Mouse (Mus musculus): ENCODE data around the gene Tmem221.

Tmem221 gene

DNA sequence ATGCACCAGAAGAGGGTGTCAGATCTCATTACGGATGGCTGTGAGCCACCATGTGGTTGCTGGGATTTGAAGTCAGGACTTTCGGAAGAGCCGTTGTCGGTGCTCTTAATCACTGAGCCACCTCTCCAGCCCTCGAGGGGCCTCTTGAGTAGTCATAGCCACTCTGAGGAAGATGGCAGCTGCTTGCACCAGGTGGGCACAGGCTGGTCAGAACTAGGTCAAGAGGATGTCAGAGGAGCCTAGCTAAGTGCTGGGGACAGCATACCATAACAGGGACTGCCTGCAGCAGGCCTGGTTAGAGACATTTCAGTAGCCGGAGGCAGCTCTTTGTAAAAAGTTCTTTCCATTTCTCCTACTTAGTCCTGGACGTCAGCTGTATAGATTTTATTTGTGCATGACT is 7.9 kb downstream of the Tmem221 start:
- no peak for DNase-seq (ENCODE audit: low read depth, low spot score)

DNA sequence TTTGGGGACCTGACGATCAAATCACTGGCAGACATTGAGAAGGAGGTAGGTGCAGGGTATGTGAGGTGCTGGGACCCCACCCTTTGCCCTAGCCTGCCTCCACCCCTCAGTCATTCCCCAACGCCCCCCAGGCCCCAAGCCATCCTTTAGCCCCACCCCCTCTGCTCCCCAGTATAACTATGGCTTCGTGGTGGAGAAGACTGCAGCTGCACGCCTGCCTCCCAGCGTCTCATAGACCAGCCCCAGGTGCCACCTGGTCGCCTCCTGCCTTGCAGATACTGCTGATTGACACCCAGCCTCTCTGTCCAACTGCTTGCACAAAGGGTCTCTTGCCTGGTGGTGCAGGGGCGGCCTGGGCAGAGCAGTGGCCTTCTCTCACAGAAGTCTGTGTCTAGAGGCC is 11.1 kb downstream of the Tmem221 start:
- DNase-seq (ENCODE audit: low read depth, low spot score), result no peak

DNA sequence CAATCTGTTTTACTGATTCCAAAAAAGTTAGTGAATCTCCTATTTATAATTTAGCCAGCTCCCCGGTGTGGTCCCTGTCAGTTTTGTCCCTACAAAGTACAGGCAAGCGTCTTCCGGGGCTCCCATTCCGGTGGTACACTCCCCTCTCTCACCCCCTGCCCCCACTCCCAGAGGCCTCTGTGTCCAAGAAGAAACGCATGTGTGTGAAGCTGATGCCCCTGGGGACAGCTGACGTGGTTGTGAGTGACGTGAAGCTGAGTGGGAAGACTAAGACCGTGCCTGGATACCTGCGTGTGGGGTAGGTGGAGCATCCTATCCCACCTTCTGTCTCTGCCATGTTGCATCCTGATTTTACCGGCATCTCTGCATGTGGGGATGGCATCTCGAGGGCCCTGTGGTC is 13.6 kb downstream of the Tmem221 start:
- no peak for DNase-seq (ENCODE audit: low read depth, low spot score)

DNA sequence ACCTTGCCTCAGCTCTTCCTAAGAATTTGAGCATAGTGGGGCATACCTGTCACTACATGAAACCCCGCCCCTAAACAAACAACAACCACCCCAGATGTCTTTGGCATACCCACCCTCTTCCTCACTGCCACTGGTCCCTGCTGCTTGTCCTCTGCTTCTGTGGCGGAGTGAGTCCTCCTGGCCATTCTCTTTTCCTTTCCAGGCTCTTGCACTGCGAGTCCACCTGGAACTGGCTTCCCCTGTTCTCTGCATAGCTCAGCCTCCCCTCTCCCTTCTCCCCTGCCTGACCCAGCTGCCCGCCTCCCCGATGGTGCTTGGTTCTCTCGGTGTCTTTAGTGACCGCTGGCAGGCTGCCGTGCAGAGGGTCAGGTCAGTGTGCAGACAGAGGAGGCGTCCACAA is 14.9 kb downstream of the Tmem221 start:
- DNase-seq (ENCODE audit: low read depth, low spot score), result no peak

DNA sequence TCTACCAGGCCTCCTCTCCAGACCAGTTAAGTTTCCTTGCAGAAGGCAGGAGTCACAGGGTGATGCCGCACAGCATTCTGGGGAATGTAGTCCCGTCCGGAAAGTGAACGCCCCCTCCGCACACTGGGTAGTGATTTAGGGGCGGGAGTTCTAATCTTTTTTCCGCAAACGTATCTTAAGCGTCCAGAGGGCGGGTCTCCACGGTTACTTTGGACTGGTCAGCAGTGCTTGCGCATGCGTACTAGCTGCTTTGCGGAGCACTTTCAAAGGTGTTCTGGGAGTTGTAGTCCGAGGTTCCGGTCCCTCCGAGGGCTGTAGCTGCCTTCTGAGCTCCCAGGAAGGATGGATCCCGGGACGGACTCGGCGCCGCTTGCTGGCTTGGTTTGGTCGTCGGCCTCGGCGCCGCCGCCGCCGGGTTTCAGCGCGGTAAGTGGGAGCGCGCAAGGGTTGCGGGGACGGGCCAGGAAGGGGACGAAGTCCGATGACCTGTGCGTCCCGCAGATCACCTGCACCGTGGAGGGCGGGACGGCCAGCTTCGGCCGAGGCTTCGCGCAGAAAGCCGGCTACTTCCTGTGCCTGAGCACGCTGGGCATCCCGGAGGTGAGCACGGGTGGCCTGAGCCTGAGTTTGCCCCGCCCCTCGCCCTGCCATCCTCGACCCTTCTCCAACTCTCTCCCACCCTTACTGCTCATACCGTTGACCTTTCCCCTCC is 15.9 kb downstream of the Tmem221 start, which contains the start of gene Mvb12a:
Mvb12a (plus strand) TSS at position 291 of the 712 bp plus-strand sequence.
- DNase-seq (ENCODE audit: low read depth, low spot score), result peak; percentile 99

DNA sequence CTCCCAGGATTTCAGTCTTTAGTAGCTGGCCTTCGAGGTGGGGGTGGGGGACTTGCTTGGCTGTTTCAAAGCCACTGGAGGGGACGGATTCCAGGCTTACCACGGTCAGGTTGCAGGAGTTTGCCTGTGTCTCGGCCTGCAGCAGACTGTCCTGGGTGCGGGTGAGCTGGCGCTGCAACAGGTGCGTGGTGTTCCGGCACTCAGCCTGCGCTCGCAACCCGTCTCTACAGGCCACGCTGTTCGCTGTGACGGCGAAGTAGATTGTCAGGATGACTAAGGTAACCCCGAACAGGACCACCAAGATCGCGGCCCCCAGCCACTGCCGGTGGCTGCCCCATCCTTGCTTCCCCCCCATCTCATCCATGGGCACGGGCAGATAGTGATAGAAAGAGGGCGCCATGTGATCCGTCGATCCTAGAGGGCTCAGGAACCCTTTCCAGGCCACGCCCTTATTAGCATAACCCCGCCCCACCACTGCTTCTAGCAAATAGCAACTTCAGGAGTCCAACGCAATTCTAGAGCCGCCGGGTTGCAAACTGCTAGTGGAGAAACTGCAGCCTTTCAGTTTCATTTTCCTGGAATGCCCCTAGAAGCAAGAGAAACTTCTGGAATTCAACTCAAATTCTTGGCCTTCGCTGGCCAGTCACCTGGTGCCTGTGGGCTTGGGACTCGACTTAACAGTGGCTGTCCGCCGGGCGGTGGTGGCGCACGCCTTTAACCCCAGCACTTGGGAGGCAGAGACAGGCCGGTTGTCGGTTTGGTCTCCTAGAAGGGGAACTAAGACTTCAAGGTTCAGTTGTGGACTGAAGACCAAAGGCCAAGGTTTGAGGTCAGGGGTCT is 21.4 kb downstream of the Tmem221 start, which contains the start of gene Bst2:
Bst2 (minus strand) TSS at position 429 of the 840 bp plus-strand sequence.
- DNase-seq (ENCODE audit: low read depth, low spot score), result peak; percentile 82

DNA sequence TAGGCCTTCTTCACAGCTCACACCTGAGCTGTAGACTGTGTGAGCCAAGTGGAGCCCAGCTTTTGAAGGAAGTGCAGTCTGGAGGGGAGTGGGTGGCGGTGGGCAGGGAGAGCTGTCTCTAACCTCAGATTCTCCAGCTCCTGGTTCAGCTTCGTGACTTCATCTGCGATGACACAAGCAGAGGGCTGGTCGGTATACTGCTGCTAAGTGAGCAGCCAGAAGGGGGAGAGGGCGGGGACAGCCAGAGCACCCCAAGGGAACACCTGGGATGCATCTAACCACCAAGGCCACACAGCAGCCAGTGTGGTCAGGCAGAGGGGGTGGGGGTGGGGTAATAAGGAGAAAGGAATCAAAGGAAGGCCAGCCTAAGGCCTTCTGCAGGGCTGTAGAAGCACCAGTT is 23.0 kb downstream of the Tmem221 start:
- no peak for DNase-seq (ENCODE audit: low read depth, low spot score)

DNA sequence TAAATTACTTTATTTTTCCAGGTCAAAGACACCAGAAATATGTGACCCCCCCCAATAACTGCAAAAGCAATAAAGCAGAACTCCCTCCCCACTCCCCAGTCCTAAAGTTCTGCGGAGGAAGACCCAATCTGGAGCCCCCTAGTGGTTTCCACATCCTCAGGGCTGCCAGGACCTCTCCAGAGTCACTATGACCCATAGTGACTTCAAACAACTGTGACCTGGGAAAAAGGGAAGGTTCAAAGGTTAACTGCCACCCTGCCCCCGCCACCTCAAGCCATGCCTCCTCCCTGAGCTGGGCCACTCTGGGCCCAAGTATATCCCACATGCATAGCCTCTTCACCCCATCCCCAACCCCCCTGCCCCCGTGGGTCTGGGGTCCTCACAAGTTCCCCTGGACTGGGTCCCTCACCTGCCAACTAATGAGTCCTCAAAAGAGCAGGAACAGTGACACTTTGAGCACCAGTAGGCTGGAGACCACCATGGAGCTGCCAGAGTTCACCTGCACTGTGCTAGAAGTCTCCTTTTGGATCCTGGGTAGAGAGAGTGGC is 24.3 kb downstream of the Tmem221 start:
- DNase-seq (ENCODE audit: low read depth, low spot score), result no peak

DNA sequence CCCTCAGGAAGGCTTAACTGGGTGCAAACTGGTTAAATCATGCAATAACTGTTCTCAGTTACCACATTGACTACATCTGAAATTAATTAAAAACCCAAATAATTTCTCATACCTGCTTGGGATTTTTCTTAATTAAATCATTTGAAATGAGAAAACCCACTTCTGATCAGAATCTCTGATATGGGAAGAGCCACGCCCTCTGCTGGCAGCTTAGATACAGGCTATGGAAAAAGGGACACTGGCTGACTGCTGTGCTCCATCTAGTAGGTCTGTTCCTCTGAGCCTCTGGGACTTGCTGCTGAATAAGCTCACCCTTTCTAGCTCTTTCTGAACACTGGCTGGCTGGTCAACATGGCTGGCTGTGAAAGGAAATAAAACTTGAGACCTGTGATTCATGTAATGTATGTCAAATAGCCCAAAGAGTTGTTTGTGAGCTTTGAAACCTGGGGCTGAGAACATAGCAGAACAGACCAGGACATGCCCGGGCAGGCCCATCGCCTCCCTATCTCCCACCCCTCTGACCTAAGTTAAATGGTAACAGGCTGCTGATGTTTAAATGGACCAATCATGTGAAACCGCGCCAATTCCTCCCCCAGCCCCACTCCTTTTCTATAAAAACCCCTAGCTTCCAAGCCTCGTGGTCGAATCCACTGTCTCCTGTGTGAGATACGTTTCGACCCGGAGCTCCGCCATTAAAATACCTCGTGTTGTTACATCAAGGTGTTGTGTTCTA is 27.8 kb downstream of the Tmem221 start:
- peak; percentile 48 for DNase-seq (ENCODE audit: low read depth, low spot score)

DNA sequence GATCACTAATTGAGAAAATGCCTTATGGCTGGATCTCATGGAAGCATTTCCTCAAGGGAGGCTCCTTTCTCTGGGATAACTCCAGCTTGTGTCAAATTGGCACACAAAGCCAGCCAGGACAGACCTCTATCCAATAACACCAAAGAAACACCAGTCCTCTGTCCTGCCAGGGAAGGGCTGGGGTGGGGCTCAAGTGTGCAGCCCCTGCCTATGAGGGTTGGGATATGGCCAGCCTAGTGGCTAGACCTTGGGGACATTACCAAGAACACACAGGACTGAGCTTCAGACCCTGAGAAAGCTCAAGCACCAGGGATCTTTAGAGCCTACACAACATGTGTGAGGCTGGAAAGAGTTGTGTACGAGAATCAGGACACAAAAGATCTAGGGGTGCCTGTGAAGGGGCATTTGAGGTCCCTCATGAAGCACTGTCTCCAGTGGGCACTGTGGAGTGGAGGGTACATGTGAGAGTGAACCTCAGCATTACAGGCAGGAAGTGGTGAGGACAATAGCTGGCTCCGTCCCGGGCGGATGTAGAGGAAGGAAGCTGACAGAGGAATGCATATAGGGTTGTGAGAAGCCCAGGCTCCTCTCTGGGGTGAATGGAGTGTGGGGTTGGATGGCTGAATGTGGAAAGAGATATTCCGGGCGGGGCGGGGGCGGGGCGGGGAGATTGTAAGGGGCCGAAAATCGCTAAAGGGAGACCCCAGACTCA is 30.2 kb downstream of the Tmem221 start:
- DNase-seq (ENCODE audit: low read depth, low spot score), result no peak

DNA sequence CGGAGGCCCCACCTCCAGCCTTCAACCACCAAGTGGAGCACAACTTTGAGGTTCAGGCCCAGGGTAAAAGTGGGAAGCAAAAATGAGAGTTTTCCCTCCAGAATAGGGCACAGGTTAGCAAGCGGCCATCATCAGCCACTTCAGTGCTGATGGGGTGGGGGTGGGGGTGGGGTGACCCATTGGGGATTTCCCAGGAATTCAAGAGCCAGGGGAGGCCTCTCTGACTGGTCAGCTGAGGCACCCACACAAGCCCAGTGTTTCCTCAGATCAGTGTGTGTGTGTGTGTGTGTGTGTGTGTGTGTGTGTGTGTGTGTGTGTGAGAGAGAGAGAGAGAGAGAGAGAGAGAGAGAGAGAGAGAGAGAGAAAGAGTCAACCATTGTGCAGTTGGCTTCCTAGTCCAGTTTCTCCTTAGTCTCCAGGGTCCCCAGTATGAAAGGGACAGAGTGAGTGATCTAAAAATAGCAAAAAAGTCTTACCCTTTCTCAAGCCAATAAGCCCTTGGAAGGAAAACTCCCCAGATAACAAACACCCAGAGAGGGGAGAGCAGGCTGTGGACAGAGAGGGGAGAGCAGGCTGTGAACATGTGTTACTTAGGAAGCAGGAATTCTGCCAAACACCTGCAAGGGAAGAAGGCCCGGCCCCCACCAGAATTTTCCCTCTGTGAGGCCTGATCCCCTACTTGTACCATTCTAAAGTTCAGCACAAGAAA is 31.4 kb downstream of the Tmem221 start:
- DNase-seq (ENCODE audit: low read depth, low spot score), result no peak

DNA sequence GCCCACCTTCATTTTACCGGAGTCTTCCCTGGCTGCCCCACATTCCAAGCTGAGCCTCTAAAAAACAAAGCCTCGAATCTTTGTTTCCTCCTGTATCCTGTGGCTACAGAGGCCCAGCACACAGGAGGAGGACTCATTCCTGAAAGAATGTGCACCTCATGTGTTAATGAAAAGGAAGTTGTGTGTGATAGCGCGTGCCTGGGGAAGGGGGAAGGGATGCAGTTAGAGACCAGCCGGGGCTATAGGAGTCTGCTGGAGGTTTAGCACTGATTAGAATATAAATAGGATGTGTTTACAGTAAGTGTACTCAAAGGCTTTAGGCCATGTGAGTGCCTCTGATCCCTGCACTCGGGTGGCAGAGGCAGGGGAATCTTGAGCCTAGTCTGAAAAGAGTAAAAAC is 32.4 kb downstream of the Tmem221 start:
- DNase-seq (ENCODE audit: low read depth, low spot score), result no peak

DNA sequence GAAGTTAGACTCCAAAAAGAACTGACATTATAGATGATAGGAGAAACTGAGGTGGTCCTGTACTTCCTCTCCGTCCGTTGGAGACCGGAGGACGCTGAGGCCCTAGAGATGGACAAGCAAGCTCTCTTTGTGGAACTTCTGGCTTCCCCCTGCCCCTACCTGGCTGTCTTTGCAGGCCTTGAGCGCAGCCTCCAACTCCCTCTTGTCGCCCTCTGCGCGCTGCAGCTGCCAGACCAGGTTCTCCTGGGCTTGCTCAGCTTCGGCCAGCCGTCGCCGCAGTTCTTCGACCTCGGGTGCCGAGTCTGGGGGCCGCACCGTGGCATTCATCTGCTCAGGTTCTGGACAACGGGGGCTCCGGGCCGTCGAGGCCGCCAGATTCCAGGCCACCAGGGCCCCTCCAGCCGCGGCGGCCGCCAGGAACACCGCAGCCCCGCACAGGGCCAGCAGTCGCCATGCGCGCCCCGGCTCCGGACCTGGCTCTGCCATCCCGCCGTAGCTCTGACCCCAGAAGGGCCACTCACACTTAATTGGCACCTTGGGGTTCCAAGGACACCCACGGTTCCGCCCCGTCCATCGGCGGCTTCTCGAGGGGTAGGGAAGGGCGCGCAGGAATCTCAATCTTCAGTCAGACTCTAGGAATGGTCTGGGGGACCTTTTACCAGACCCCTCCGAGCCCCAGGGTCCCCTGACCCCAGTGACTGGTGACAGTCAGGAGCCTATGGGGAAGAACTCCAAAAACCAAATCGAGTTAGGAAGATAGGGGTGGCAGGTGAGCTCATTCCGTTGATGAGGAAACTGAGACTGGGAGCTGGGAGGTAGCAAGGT is 33.2 kb downstream of the Tmem221 start, which contains the start of gene Ccdc194:
Ccdc194 (minus strand) TSS at position 486 of the 825 bp plus-strand sequence.
- DNase-seq (ENCODE audit: low read depth, low spot score), result no peak

DNA sequence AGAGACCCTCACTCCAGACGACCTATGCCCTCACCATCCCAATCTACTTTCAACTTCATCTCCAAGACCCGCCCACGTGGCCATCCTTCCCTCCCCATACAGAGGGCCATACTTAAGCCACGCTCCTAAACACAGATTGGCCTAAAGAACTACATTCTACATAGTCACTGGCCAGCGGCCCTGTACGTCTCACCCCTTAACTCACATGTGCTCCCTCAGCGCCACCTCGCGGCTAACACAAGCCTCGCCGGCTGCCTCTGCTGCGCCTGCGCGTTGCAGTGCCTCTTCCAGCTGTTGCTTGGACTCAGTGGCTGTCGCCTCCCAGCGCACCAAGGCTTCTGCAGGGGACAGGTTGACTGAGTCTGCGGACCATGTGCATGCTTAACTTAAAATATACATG is 37.0 kb downstream of the Tmem221 start:
- peak; percentile 95 for DNase-seq (ENCODE audit: low read depth, low spot score)

DNA sequence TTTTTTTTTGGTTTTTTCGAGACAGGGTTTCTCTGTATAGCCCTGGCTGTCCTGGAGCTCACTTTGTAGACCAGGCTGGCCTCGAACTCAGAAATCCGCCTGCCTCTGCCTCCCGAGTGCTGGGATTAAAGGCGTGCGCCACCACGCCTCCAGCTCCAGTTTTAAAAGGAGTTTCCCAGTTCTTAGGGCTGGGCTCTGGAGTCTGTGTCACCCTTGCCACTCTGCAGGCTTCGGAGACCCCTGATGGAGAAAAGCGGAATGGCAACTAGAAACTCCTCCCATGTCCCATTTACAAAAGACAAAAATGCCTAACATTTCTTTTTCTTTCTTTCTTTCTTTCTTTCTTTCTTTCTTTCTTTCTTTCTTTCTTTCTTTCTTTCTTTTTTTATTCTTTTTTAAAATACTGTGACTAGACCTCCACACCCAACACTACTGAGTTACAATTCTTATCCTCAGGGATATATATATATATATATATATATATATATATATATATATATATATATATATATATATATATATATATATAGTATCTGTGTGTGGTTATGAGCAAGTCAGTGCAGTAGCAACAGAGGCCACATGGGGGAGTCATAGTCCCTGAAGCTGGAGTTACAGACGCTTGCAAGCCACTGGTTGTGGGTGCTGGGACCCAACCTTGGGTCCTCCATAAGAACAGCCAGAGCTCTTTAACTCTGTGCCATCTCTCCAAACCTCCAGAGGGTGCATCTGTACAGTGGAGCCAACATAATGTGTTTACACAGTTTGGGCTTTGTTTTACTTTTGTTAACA is 39.4 kb downstream of the Tmem221 start:
- DNase-seq (ENCODE audit: low read depth, low spot score), result peak; percentile 70

DNA sequence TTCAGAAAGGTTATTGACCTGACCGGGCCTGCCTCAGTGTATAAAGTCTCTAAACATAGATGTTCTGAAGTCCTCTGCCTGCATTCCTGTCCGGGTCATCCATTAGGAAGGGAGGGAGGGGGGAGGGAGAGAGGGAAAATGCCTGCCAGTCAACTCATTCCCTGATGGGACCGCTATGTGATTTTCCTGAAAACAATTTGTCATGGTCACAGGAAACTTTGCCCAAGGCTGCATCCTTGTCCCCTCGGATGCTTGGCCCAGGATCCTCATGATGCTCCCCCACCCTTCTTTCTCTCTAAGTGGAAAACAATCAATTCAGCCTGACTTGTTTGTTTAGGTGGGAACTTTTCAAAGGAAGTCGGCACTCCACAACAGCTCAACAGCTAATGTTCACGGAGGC is 41.9 kb downstream of the Tmem221 start:
- peak; percentile 55 for DNase-seq (ENCODE audit: low read depth, low spot score)

DNA sequence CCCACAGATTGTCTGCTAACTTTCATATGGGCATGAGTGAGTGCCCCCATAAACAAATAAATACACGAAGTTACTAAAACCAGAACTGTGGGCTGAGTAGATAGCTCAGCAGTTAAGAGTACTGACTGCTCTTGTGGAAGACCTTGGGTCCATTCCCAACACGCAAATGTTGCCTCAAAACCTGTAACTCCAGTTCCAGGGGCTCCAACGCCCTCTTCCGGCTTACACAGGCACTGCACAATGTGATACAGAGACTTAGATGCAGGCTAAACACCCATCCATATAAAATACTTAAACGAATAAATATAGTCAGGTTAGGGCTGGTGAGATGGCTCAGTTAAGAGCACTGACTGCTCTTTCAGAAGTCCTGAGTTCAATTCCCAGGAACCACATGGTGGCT is 43.6 kb downstream of the Tmem221 start:
- DNase-seq (ENCODE audit: low read depth, low spot score), result no peak

DNA sequence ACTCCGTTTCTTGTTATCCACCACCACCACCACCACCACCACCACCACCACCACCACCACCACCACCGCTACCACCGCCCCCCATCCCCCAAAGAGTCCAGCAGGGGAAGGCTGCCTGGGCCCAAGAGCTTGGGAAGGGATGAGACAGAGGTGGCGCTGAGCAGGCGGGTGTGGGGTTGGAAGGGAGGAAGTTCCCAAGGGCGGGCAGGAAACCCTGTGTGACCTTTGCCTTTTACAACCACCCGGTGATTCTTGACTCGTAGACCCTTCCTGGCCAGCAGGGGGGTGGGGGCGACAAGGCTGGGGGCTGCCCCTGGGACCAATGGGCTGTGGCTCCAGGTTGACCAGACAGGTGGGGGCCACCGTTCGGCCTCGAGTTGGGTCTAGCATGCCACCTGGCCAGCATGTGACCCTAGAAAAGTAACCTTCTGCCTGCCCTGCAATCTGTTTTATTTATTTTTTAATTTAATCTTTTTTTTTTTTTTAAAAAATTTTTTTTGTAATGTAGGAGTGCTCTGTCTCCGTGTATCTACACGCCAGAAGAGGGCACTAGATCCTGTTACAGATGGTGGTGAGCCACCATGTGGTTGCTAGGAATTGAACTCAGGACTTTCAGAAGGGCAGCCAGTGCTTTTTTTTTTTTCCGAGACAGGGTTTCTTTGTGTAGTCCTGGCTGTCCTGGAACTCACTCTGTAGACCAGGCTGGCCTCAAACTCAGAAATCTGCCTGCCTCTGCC is 45.5 kb downstream of the Tmem221 start:
- DNase-seq (ENCODE audit: low read depth, low spot score), result no peak
